In the genomic region with DNA sequence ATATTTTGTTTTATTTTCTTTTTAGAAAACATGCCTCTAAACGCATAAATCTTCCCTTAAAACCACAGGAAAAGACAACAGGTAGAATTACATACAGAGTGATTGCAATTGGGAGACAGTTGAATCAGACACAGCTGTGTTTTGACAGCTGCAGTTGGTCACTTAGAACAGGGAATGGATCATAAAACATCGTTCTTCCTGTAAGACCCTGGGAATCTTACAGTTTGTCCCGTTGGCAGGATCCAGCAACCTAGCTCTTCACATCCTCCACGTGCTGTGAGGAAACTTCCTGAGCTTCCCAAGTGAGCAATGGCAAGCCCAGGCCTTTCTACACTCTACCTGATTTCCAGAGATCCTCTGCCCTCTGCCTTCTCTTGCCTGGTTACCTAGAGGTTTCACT, we compare ENCODE assay signal across 30 mouse cellular contexts.
DNase-seq lines count a peak whose midpoint lies in the region; ATAC-seq lines count a peak whose summit lies in the region.
"Had no signal": no experiment of that assay in that cellular context is flagged by ENCODE, and none has a peak within 500 bp of the region (broad histone marks: within the 10 kb centered on the region; RNA-seq: fewer than 3 reads in every experiment).

No protein-coding gene starts in this region.

- no peaks in the 10 kb centered on the region for H3K27me3 ChIP-seq in kidney, embryonic 16.5 days (ENCODE audit: insufficient read depth, low read length)
- H3K27me3 ChIP-seq: embryonic facial prominence, embryonic 12.5 days; forebrain, embryonic 15.5 days; heart, embryonic 15.5 days; midbrain, embryonic 15.5 days; neural tube, embryonic 13.5 days had no signal

- WGBS in kidney, embryonic 16.5 days = 7% methylated on average over 4 of the region's 4 CpGs

- H3K4me3 ChIP-seq in kidney, embryonic 16.5 days (ENCODE audit: low read length) = no peak overlapping the region
- H3K4me3 ChIP-seq: embryonic facial prominence, embryonic 12.5 days; forebrain, embryonic 10.5 days; forebrain, embryonic 15.5 days; gastrocnemius, adult 2 months; heart, embryonic 15.5 days; midbrain, embryonic 10.5 days; midbrain, embryonic 15.5 days; neural tube, embryonic 13.5 days had no signal

- DNase-seq in kidney, adult 9 months = no peak
- peak; percentile 5 for DNase-seq in NIH3T3 (ENCODE audit: low read depth)
- DNase-seq in embryo, embryonic 11.5 days (ENCODE audit: low read depth, low spot score) = peak; percentile 13
- peak; percentile 64 for DNase-seq in mesoderm, embryonic 11.5 days (ENCODE audit: low read depth, low spot score)
- no peak for DNase-seq in frontal cortex, postnatal 10 days (ENCODE audit: low spot score in 2 of 2)
- no peak for DNase-seq in urinary bladder, postnatal 10 days (ENCODE audit: low spot score)
- DNase-seq in ovary, adult 18-20 months (ENCODE audit: low spot score) = no peak
- DNase-seq: adrenal gland, adult 8-10 months; cerebellum, adult 8-10 months; cerebellum, postnatal 25 days; gastrocnemius, adult 2 months; kidney, adult 2 months; layer of hippocampus, adult 9-11 months; liver; lung, embryonic 14.5 days; lung, postnatal 14 days; retina, postnatal 1 day; right cerebral cortex, postnatal 25 days; spleen, adult 18-20 months; thymus, postnatal 25 days had no signal

- no peaks in the 10 kb centered on the region for H3K36me3 ChIP-seq in kidney, embryonic 16.5 days (ENCODE audit: insufficient read depth, low read length)
- H3K36me3 ChIP-seq: embryonic facial prominence, embryonic 12.5 days; forebrain, embryonic 10.5 days; forebrain, embryonic 15.5 days; heart, embryonic 15.5 days; midbrain, embryonic 10.5 days; midbrain, embryonic 15.5 days; neural tube, embryonic 13.5 days had no signal

- H3K4me1 ChIP-seq in kidney, embryonic 16.5 days (ENCODE audit: insufficient read depth, low read length) = peaks cover 12% of the 10 kb centered on the region; the same call in 1 of the 2 replicates
- H3K4me1 ChIP-seq: embryonic facial prominence, embryonic 12.5 days; heart, embryonic 15.5 days had no signal

- H3K9ac ChIP-seq in kidney, embryonic 16.5 days (replicated peaks; ENCODE audit: low read length) = no peak overlapping the region
- H3K9ac ChIP-seq: embryonic facial prominence, embryonic 12.5 days; forebrain, embryonic 15.5 days; heart, embryonic 15.5 days; liver, embryonic 14.5 days; lung, embryonic 14.5 days; midbrain, embryonic 15.5 days; neural tube, embryonic 13.5 days had no signal

- H3K9me3 ChIP-seq in kidney, embryonic 16.5 days (ENCODE audit: low read length) = no peaks in the 10 kb centered on the region
- H3K9me3 ChIP-seq: embryonic facial prominence, embryonic 12.5 days; forebrain, embryonic 10.5 days; forebrain, embryonic 15.5 days; heart, embryonic 15.5 days; midbrain, embryonic 10.5 days; midbrain, embryonic 15.5 days; neural tube, embryonic 13.5 days had no signal

- ATAC-seq in kidney, embryonic 16.5 days (ENCODE audit: low FRiP score, low TSS enrichment) = peak; percentile 53; the same call in 1 of the 2 replicates
- ATAC-seq: forebrain, embryonic 15.5 days; hindbrain, embryonic 16.5 days; midbrain, embryonic 15.5 days had no signal

- no peak overlapping the region for H3K27ac ChIP-seq in kidney, embryonic 16.5 days (ENCODE audit: low read length)
- H3K27ac ChIP-seq: embryonic facial prominence, embryonic 12.5 days; forebrain, embryonic 10.5 days; forebrain, embryonic 15.5 days; gastrocnemius, adult 2 months; heart, embryonic 15.5 days; liver, embryonic 14.5 days; midbrain, embryonic 10.5 days; midbrain, embryonic 15.5 days; neural tube, embryonic 13.5 days had no signal

- no peak overlapping the region for H3K4me2 ChIP-seq in kidney, embryonic 16.5 days (replicated peaks; ENCODE audit: low read depth, low read length)
- H3K4me2 ChIP-seq: embryonic facial prominence, embryonic 12.5 days; forebrain, embryonic 15.5 days; heart, embryonic 15.5 days; lung, embryonic 14.5 days; midbrain, embryonic 15.5 days; neural tube, embryonic 13.5 days had no signal

Comparison
In these comparisons a context has a peak if more than half of its experiments do, and no peak if none do; other contexts are left out.
1. DNase-seq: peak in NIH3T3 (single experiment), embryo, embryonic 11.5 days (single experiment) and mesoderm, embryonic 11.5 days (single experiment); none in kidney, adult 9 months (single experiment), frontal cortex, postnatal 10 days (0 of 2), urinary bladder, postnatal 10 days (single experiment) and ovary, adult 18-20 months (single experiment).